Mouse (Mus musculus) spleen, adult 2 months (tissue): ENCODE measurements at regions not wholly inside any gene's neighbourhood (a gene's known extent, or its start where the extent isn't known, plus 50 kb on each side); places are given as distances from the start of the nearest gene placed in this dataset.

Experiments
- CTCF ChIP-seq: fragments of 200-500 bp; IDR thresholded peaks from 2 replicates; pipeline ENCODE4 v1.5.1; 2011; ENCODE audit warnings: mild to moderate bottlenecking, inconsistent platforms; ENCODE audit not compliant: insufficient read depth, insufficient read length, insufficient replicate concordance; ENCODE audit errors: extremely low read depth
- POLR2A ChIP-seq: fragments of 200-500 bp; IDR thresholded peaks from 2 replicates; pipeline ENCODE4 v1.6.1; 2011; ENCODE audit warnings: low read depth, low read length, inconsistent platforms

- TF ChIP-seq CTCF (no peak), POLR2A (no peak)
Measured at GRCm38 (mm10) chr3:148423383-148423782, 567.0 kb downstream of the Adgrl2 start.
